Mouse (Mus musculus) ES-E14 (cell line): ENCODE results near the gene Prune1. TPM values are rescaled to one million over a fixed set of nuclear protein-coding genes. Genes with fewer than 3 reads are reported as not detected.

ENCODE experiments used
- DNase-seq: peaks from one replicate; pipeline ENCODE4 v3.0.0-alpha.2; 2013; ENCODE audit warnings: low read depth, low spot score
- H3K27ac ChIP-seq: 2 replicates; pipeline ENCODE4 v1.5.1; 2012; ENCODE audit warnings: low read depth, mild to moderate bottlenecking, low read length, moderate library complexity, mixed read lengths; ENCODE audit not compliant: poor library complexity, insufficient read depth, severe bottlenecking
- H3K36me3 ChIP-seq: 2 replicates; pipeline ENCODE4 v1.6.1; 2012; ENCODE audit warnings: mild to moderate bottlenecking, low read length, moderate library complexity, mixed read lengths; ENCODE audit not compliant: control insufficient read depth, poor library complexity, insufficient read depth, severe bottlenecking
- H3K4me1 ChIP-seq, 2 experiments: fragments of 150-350 bp in 1 of 2; sonication (generic) in 1 of 2; 2 replicates each; pipeline ENCODE4 v1.6.1; 2012; ENCODE audit warnings: low read length in 2 of 2, mild to moderate bottlenecking in 1 of 2, mixed read lengths in 1 of 2; ENCODE audit not compliant: control insufficient read depth in 2 of 2, insufficient read depth in 2 of 2, poor library complexity in 1 of 2
- H3K4me3 ChIP-seq, 2 experiments: fragments of 150-350 bp in 1 of 2; sonication (generic) in 1 of 2; 2 replicates each; pipeline ENCODE4 v1.5.1; 2012; ENCODE audit warnings: low read length in 2 of 2, low read depth in 1 of 2, mild to moderate bottlenecking in 1 of 2, mixed read lengths in 1 of 2; ENCODE audit not compliant: insufficient read depth in 1 of 2, poor library complexity in 1 of 2, severe bottlenecking in 1 of 2
- H3K9ac ChIP-seq: 2 replicates; pipeline ENCODE4 v1.6.1; 2012; ENCODE audit warnings: low read depth, mild to moderate bottlenecking, low read length, mixed read lengths; ENCODE audit not compliant: poor library complexity, insufficient read depth, severe bottlenecking
- H3K9me3 ChIP-seq: fragments of 150-350 bp; sonication (generic); 2 replicates; pipeline ENCODE4 v1.6.1; 2012; ENCODE audit warnings: low read depth, mild to moderate bottlenecking, low read length; ENCODE audit not compliant: control insufficient read depth, insufficient read depth
- CHD2 ChIP-seq: IDR thresholded peaks from 2 replicates; pipeline ENCODE4 v1.6.1; 2014; ENCODE audit warnings: mild to moderate bottlenecking, low read depth, low read length, inconsistent platforms
- HCFC1 ChIP-seq: IDR thresholded peaks from 2 replicates; pipeline ENCODE4 v1.6.1; 2012; ENCODE audit warnings: low read length, inconsistent platforms, borderline replicate concordance; ENCODE audit not compliant: insufficient read depth
- MAFK ChIP-seq: IDR thresholded peaks from 2 replicates; pipeline ENCODE4 v1.6.1; 2014; ENCODE audit warnings: mild to moderate bottlenecking, low read depth, low read length, inconsistent platforms; ENCODE audit not compliant: insufficient read depth
- ZC3H11A ChIP-seq: IDR thresholded peaks from 2 replicates; pipeline ENCODE4 v1.6.1; 2012; ENCODE audit warnings: low read depth, mild to moderate bottlenecking, inconsistent platforms, low read length, borderline replicate concordance
- ZNF384 ChIP-seq: IDR thresholded peaks from 2 replicates; pipeline ENCODE4 v1.6.1; 2012; ENCODE audit warnings: low read depth, low read length, inconsistent platforms
- in situ Hi-C, 2 experiments: fragments of 600-800 bp; cut with MboI; formaldehyde crosslinking; loops; one replicate each; pipeline ENCODE4 v1.15.1; 2025; ENCODE audit warnings: low sequenced_read_pairs in 2 of 2, inconsistent platforms in 1 of 2; ENCODE audit not compliant: unreplicated experiment in 2 of 2
- total RNA-seq: library from RNA; depleted of rRNA; stranded (reverse); fragments of 300-350 nt; gene quantifications from 2 replicates; pipeline ENCODE4 v1.2.3, GENCODE M21; 2012; rRNA removed

The Prune1 gene
- 26.4 and 29.5 TPM in 2 replicates for total RNA-seq

- peak; percentile 95 for DNase-seq
- in situ Hi-C loops = no loop called here
- H3K9ac ChIP-seq = peak within 1 kb of the TSS; percentile 93
- H3K4me3 ChIP-seq = peak within 1 kb of the TSS; percentile 94 to 98
- H3K27ac ChIP-seq = peak within 1 kb of the TSS; percentile 75
- no peak for TF ChIP-seq CHD2
- TF ChIP-seq HCFC1 = peak; percentile 93
- peaks cover 6% of the 10 kb centered on the region in 2 experiments; a peak in 3 of 4 replicates for H3K4me1 ChIP-seq
- H3K36me3 ChIP-seq = no peaks in the 10 kb centered on the region
- no peaks in the 10 kb centered on the region for H3K9me3 ChIP-seq
Observed at GRCm38 (mm10) chr3:95281216-95282126, at the start of gene Prune1, which contains the start of gene Mindy1. Gene Prune1, minus strand, starts transcription at chr3:95282076. Gene Mindy1, plus strand, starts transcription at chr3:95281345.

GRCm38 (mm10) chr3:95331528-95331927 is 49.7 kb upstream of the Prune1 start:
- DNase-seq = no peak
- H3K36me3 ChIP-seq = peaks cover 23% of the 10 kb centered on the region
- no peaks in the 10 kb centered on the region for H3K9me3 ChIP-seq
- no peak overlapping the region for H3K27ac ChIP-seq
- H3K4me3 ChIP-seq = no peak overlapping the region
- no peaks in the 10 kb centered on the region for H3K4me1 ChIP-seq
- no peak overlapping the region for H3K9ac ChIP-seq
- in situ Hi-C loops = loop anchor here (25.0 kb wide), 1 partner anchor 506 kb away; no protein-coding TSS in a partner anchor
- TF ChIP-seq CHD2 (no peak), MAFK (no peak), ZNF384 (peak; percentile 53; the same call in 1 of the 2 replicates), ZC3H11A (no peak), HCFC1 (no peak)

DNA sequence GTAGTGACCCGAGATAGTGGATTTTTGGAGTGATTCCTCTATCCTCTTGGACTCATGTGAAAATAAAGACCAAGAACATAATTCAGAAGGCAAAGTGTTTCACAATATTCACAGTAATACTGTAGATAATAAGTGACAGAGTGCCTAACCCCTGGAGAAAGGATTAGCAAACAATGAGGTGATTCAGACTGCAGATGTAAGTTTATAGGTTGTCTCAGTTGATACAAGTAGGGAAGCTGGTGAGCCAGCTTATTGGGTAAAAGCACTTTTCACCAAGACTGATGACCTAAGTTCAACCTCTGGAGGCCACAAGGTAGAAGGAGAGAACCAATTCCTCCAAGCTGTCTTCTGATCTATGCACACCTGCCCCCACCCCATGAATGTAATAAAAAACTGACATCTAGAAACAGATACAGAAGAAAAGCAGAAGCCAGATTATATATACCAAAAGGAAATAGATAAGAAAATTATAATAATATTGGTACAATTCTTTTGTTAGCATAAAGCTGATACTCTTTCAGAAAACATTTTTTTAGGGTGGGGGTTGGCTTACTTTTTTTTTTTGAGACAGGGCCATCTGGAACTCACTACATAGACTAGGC is 47.0 kb upstream of the Prune1 start:
- no peak for DNase-seq
- Histone ChIP-seq H3K27ac (no peak overlapping the region), H3K36me3 (peaks cover 34% of the 10 kb centered on the region), H3K4me1 (no peaks in the 10 kb centered on the region), H3K4me3 (no peak overlapping the region), H3K9me3 (no peaks in the 10 kb centered on the region), H3K9ac (no peak overlapping the region)
- TF ChIP-seq HCFC1 (no peak), ZNF384 (no peak), ZC3H11A (no peak), CHD2 (no peak), MAFK (no peak)
- in situ Hi-C loops = loop anchor here (25.0 kb wide), 1 partner anchor 508 kb away; no protein-coding TSS in a partner anchor

- Histone ChIP-seq H3K27ac (no peak overlapping the region), H3K36me3 (peaks cover 64% of the 10 kb centered on the region), H3K9ac (no peak overlapping the region), H3K9me3 (no peaks in the 10 kb centered on the region), H3K4me3 (no peak overlapping the region), H3K4me1 (0 out of 4 replicates have a peak, but pooled peaks cover 0 to 4% of the 10 kb centered on the region in 2 experiments)
- TF ChIP-seq ZNF384 (0 out of 2 replicates have a peak, but pooled peaks have one; percentile 28), HCFC1 (no peak)
- no peak for DNase-seq
- in situ Hi-C loops = loop anchor here (25.0 kb wide), 1 partner anchor 513 kb away; no protein-coding TSS in a partner anchor
Observed at GRCm38 (mm10) chr3:95324454-95325144, 42.7 kb upstream of the Prune1 start.
